In the genomic region with DNA sequence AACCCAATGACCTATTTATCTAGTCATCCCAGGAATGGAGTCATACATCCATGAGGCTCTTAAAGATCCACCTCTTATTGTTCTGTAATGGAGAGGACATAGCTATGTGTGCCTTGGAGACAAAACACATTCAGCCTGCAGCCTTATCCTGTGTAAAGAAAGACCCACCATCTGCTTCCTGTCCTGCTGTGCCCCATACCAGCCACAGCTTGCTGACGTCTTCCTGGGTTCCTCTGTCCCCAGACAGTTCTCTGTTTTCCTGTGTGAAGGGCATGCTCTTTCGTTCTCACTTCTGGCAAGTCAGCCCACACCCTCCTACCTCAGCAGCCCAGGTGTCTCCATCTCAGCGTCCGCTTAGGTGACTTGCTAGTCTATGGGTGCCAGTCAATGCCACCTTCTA, we compare ENCODE assay signal across 13 mouse cellular contexts. TPM values are rescaled to one million over a fixed set of nuclear protein-coding genes. Genes with fewer than 3 reads are reported as not detected.
DNase-seq lines count a peak whose midpoint lies in the region; ATAC-seq and TF ChIP-seq lines count a peak whose summit lies in the region.
"Had no signal": no experiment of that assay in that cellular context is flagged by ENCODE, and none has a peak within 500 bp of the region (broad histone marks: within the 10 kb centered on the region; RNA-seq: fewer than 3 reads in every experiment).

No protein-coding gene starts in this region.

- no peak for DNase-seq in liver
- no peak for DNase-seq in G1E (ENCODE audit: low spot score)
- DNase-seq in liver, postnatal 0 days: no peak
- peak; percentile 47 to 73 for DNase-seq in thymus, adult 18-20 months
- DNase-seq in Muller cell, postnatal 12 days (ENCODE audit: inconsistent ontology term): no peak
- no peak for DNase-seq in frontal cortex, postnatal 36 days (ENCODE audit: low spot score in 2 of 2)
- no peak for DNase-seq in embryo, embryonic 10 days (ENCODE audit: low spot score)
- DNase-seq: gastrocnemius, postnatal 14 days; kidney, adult 2 months had no signal

- H3K4me1 ChIP-seq in liver, embryonic 12.5 days: peaks cover 51% of the 10 kb centered on the region
- peaks cover 26% of the 10 kb centered on the region for H3K4me1 ChIP-seq in G1E (ENCODE audit: insufficient read depth, low read depth, low read length)
- peaks cover 37% of the 10 kb centered on the region for H3K4me1 ChIP-seq in liver, postnatal 0 days (ENCODE audit: insufficient read depth)

- no peak overlapping the region for H3K27ac ChIP-seq in liver, embryonic 12.5 days
- peak overlapping the region; percentile 30; the same call in 1 of the 2 replicates for H3K27ac ChIP-seq in liver, postnatal 0 days (ENCODE audit: low read depth)
- H3K27ac ChIP-seq: embryonic facial prominence, embryonic 15.5 days had no signal

- TF ChIP-seq EP300 in liver, postnatal 0 days (IDR thresholded peaks at IDR 0.05; ENCODE audit: low read depth): no peak

- 0 out of 2 replicates have a peak, but pooled peaks have one; percentile 30 for ATAC-seq in liver, embryonic 12.5 days
- ATAC-seq in G1E (ENCODE audit: extremely low read depth, insufficient number of reproducible peaks, low FRiP score, poor library complexity, severe bottlenecking): peak; percentile 15; the same call in 1 of the 2 replicates
- ATAC-seq in liver, postnatal 0 days: peak; percentile 35

- H3K4me2 ChIP-seq in liver, embryonic 12.5 days: no peak overlapping the region
- H3K4me2 ChIP-seq in liver, postnatal 0 days (ENCODE audit: low read depth, low read length): no peak overlapping the region
- H3K4me2 ChIP-seq: embryonic facial prominence, embryonic 15.5 days had no signal

- H3K4me3 ChIP-seq in liver, embryonic 12.5 days: no peak overlapping the region
- H3K4me3 ChIP-seq in G1E (ENCODE audit: low read depth, low read length): no peak overlapping the region
- no peak overlapping the region for H3K4me3 ChIP-seq in liver, postnatal 0 days (ENCODE audit: low read depth, low read length)
- H3K4me3 ChIP-seq: embryonic facial prominence, embryonic 15.5 days; myocyte had no signal

- H3K36me3 ChIP-seq in liver, embryonic 12.5 days: no peaks in the 10 kb centered on the region
- no peaks in the 10 kb centered on the region for H3K36me3 ChIP-seq in G1E (replicated peaks)
- H3K36me3 ChIP-seq in liver, postnatal 0 days (replicated peaks; ENCODE audit: insufficient read depth, low read length): no peaks in the 10 kb centered on the region
- H3K36me3 ChIP-seq: embryonic facial prominence, embryonic 15.5 days had no signal

- WGBS in liver, embryonic 12.5 days (ENCODE audit: insufficient replicate concordance): 21% methylated on average over 4 of the region's 4 CpGs
- WGBS in liver, postnatal 0 days (ENCODE audit: insufficient replicate concordance): 31% methylated on average over 4 of the region's 4 CpGs

- TF ChIP-seq CTCF in G1E (IDR thresholded peaks at IDR 0.05; ENCODE audit: low read depth, low read length): no peak
- TF ChIP-seq CTCF in liver, postnatal 0 days (IDR thresholded peaks at IDR 0.05; ENCODE audit: low read depth): no peak

- H3K9ac ChIP-seq in liver, embryonic 12.5 days: no peak overlapping the region
- no peak overlapping the region for H3K9ac ChIP-seq in liver, postnatal 0 days (replicated peaks)
- H3K9ac ChIP-seq: embryonic facial prominence, embryonic 15.5 days had no signal

- H3K9me3 ChIP-seq in liver, embryonic 12.5 days (replicated peaks): no peaks in the 10 kb centered on the region
- H3K9me3 ChIP-seq in G1E (replicated peaks): no peaks in the 10 kb centered on the region
- no peaks in the 10 kb centered on the region for H3K9me3 ChIP-seq in liver, postnatal 0 days (ENCODE audit: low read length)
- H3K9me3 ChIP-seq: embryonic facial prominence, embryonic 15.5 days had no signal

- H3K27me3 ChIP-seq in liver, embryonic 12.5 days (replicated peaks): peaks cover 52% of the 10 kb centered on the region
- peaks cover 56% of the 10 kb centered on the region for H3K27me3 ChIP-seq in G1E (ENCODE audit: insufficient read depth, low read length)
- no peaks in the 10 kb centered on the region for H3K27me3 ChIP-seq in liver, postnatal 0 days (ENCODE audit: insufficient read depth, low read length)

RNA-seq across cellular contexts. Expression of a gene that starts 15.9 kb away (rescaled TPM):
- 22.2 and 23.4 TPM in 2 replicates for polyA plus RNA-seq in liver, embryonic 12.5 days (2016; fragmentation: Nextera tagmentation; extraction: Ambion mirVana)
- total RNA-seq in G1E (2014; fragmentation: Nextera tagmentation) (88.1 and 99.3 TPM in 2 replicates), G1E (2017) (20.1 and 21.1 TPM in 2 replicates)
- 154 and 169 TPM in 2 replicates for polyA plus RNA-seq in G1E (2012)
- polyA plus RNA-seq in liver, postnatal 0 days (2015; fragmentation: Nextera tagmentation; extraction: Ambion mirVana): 10.1 and 10.4 TPM in 2 replicates

RNA-seq across cellular contexts. Expression of a gene that starts 41.9 kb away (rescaled TPM):
- not detected in 2 replicates for polyA plus RNA-seq in liver, embryonic 12.5 days (2016; fragmentation: Nextera tagmentation; extraction: Ambion mirVana)
- total RNA-seq in G1E (2014; fragmentation: Nextera tagmentation): not detected in 2 replicates
- total RNA-seq in G1E (2017): 0.16 TPM in 1 of 2 replicates, not detected in the other
- polyA plus RNA-seq in G1E (2012): not detected in 2 replicates
- not detected in 2 replicates for polyA plus RNA-seq in liver, postnatal 0 days (2015; fragmentation: Nextera tagmentation; extraction: Ambion mirVana)
- total RNA-seq: gastrocnemius, postnatal 14 days had no signal
- polyA plus RNA-seq: embryonic facial prominence, embryonic 15.5 days; kidney, adult 2 months; limb, embryonic 11.5 days; myocyte had no signal

Comparison
In these comparisons a context has a peak if more than half of its experiments do, and no peak if none do; other contexts are left out.
1. DNase-seq: peak in thymus, adult 18-20 months (2 of 2); none in liver (single experiment), G1E (single experiment), liver, postnatal 0 days (single experiment), Muller cell, postnatal 12 days (single experiment), frontal cortex, postnatal 36 days (0 of 2) and embryo, embryonic 10 days (single experiment).
2. Peak in every context shown above with its lines, with median percentiles within 50 percentile points of each other: ATAC-seq.